Mouse (Mus musculus) c-Kit-positive CD71-negative TER-119-negative erythroid progenitor cells, embryonic 14.5 days (primary cell): ENCODE measurements around the gene Kif2a.

Source experiments
- DNase-seq: peaks from one replicate; pipeline ENCODE4 v3.0.0-alpha.2; 2013; ENCODE audit warnings: low read depth

Kif2a gene

GRCm38 (mm10) chr13:107021461-107022265, at the start of gene Kif2a:
Gene Kif2a, minus strand, starts transcription at chr13:107022126.
- no peak for DNase-seq

- DNase-seq, result no peak
Measured at GRCm38 (mm10) chr13:107069061-107069460, 47.1 kb upstream of the Kif2a start.

GRCm38 (mm10) chr13:107065098-107065855, 43.4 kb upstream of the Kif2a start:
- DNase-seq, result no peak

GRCm38 (mm10) chr13:107064263-107064662, 42.3 kb upstream of the Kif2a start:
- no peak for DNase-seq

GRCm38 (mm10) chr13:107063115-107063807, 41.3 kb upstream of the Kif2a start:
- no peak for DNase-seq

- DNase-seq, result no peak
Measured at GRCm38 (mm10) chr13:107060098-107060497, 38.2 kb upstream of the Kif2a start.

GRCm38 (mm10) chr13:107059460-107059859, 37.5 kb upstream of the Kif2a start:
- no peak for DNase-seq

- peak; percentile 63 for DNase-seq
Measured at GRCm38 (mm10) chr13:107056318-107056717, 34.4 kb upstream of the Kif2a start.

GRCm38 (mm10) chr13:107054496-107054895, 32.6 kb upstream of the Kif2a start:
- no peak for DNase-seq

- no peak for DNase-seq
Measured at GRCm38 (mm10) chr13:107051342-107051741, 29.4 kb upstream of the Kif2a start.

- DNase-seq, result no peak
Measured at GRCm38 (mm10) chr13:107044229-107044628, 22.3 kb upstream of the Kif2a start.

GRCm38 (mm10) chr13:107042551-107042950, 20.6 kb upstream of the Kif2a start:
- no peak for DNase-seq

- DNase-seq, result no peak
Measured at GRCm38 (mm10) chr13:107039493-107039892, 17.6 kb upstream of the Kif2a start.

- DNase-seq, result no peak
Measured at GRCm38 (mm10) chr13:107038346-107038745, 16.4 kb upstream of the Kif2a start.

- DNase-seq, result no peak
Measured at GRCm38 (mm10) chr13:107035511-107036113, 13.7 kb upstream of the Kif2a start.

GRCm38 (mm10) chr13:107035078-107035477, 13.2 kb upstream of the Kif2a start:
- DNase-seq, result no peak

GRCm38 (mm10) chr13:107034028-107034920, 12.3 kb upstream of the Kif2a start:
- no peak for DNase-seq

GRCm38 (mm10) chr13:107031228-107031627, 9.3 kb upstream of the Kif2a start:
- no peak for DNase-seq

- no peak for DNase-seq
Measured at GRCm38 (mm10) chr13:107027218-107027617, 5.3 kb upstream of the Kif2a start.

- no peak for DNase-seq
Measured at GRCm38 (mm10) chr13:107025663-107026062, 3.7 kb upstream of the Kif2a start.
